Mouse (Mus musculus) gastrocnemius, postnatal 10 days (tissue): ENCODE data around the gene Lgals4. TPM values are rescaled to one million over a fixed set of nuclear protein-coding genes. Genes with fewer than 3 reads are reported as not detected.
A peak's percentile ranks its signal among the peaks of the same experiment; 100 is the strongest.

Experiments used
- DNase-seq: peaks from one replicate; pipeline ENCODE4 v3.0.0; 2021; ENCODE audit warnings: mixed read lengths
- total RNA-seq, 2 experiments: library from RNA; stranded (reverse); gene quantifications; 2 replicates each; pipeline ENCODE4 v1.2.3; 2021

Gene Lgals4
- total RNA-seq, 2 experiments from 2014 or later = 3.7 to 7.4 TPM

- DNase-seq = no peak
Measured at GRCm38 (mm10) chr7:28808221-28808941, 25.3 kb upstream of the Lgals4 start, which contains the start of gene Hnrnpl. Gene Hnrnpl (plus strand): TSS chr7:28808541.

DNA sequence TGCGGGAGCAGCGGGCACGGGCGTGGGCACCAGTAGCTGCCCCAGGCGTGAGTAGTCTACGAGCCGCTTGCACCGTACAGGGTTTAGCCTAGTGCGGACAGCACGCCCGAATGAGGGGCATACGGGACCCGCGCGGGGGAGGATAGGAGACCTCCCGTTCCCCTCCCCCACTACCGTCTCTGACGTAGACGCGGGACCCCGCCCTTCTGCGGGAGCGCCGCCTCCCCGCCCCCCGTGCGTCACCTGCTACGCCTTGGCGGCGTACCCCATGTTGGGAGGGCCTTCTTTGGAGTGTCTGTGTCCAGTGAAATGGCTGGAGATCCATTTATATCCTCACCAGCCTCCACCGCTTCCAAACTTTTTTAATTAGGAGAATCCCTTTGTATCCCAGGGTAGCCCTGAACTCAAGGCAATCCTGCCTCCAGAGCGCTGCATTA lies 24.7 kb upstream of the Lgals4 start:
- peak; percentile 98 for DNase-seq

DNA sequence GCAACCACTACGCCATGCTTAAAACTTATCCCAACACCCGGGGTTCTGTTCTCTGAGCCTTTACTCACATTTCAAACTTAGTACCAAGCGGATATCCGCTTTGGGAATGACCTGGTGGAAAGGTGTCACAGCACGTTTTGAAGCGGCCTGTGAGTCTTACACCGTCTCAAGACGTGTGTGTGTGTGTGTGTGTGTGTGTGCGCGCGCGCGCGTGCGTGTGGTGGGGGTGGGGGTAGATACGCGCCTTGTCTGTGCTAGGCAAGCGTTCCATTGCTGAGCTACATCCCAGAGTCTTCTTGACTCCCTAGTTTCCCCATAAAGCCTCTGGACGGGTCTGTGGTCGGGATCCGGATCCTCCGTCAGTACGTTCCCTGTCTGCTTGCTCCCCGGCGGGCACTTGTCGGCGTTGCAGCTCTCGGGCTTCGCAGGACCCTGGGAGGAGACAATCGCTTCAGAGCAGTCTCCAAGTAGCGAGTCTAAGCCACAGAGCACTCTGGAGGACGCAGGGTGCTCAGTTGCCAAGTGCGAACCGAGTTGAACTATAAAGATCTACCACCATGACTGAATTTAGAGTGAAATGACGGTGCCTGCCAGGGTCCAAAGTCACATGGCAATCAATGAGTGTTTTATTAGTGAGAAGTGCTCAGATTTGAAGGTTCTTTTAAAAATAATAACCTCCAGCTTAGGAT lies 24.1 kb upstream of the Lgals4 start:
- peak; percentile 68 for DNase-seq

DNA sequence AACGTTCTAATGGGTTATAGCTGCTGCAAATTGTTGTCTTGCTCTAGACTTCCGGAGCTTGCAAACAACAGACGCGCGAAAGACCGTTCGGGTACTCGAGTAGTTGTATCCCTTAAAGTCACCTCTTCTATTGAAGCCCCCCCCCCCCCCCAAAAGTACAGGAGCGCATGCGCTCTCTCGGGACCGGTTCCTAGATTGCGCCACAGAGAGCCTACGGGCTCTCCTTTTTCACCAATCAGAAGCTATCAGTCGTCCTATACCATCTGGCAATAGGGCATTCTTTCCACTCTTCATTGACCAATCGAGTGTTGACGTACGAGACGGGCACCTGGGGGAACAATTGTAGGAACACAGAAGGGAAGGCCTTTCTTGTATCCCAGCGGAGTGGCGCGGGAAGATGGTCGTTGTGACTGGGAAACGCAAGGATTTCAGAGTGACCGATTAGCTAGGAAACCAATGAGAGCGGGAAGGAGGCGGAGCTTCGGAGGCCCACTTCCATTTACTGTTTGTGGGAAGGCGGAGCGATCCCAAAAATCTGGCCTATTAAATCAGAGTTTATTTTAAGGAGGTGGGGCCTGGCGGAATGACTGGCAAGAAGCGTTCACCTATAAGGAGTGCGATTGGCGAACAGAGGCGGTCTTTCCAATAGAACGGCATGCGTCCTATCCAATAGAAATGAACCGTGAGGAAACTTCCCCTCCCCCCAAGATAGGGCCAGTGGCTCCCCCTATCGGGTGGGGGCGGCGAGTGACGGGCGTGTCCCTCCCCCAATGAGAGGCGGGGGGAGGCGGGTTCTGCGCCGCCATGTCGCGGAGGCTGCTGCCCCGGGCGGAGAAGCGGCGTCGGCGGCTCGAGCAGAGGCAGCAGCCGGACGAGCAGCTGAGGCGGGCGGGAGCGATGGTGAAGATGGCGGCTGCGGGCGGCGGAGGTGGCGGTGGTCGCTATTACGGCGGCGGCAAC lies 23.3 kb upstream of the Lgals4 start:
- DNase-seq = peak; percentile 98

DNA sequence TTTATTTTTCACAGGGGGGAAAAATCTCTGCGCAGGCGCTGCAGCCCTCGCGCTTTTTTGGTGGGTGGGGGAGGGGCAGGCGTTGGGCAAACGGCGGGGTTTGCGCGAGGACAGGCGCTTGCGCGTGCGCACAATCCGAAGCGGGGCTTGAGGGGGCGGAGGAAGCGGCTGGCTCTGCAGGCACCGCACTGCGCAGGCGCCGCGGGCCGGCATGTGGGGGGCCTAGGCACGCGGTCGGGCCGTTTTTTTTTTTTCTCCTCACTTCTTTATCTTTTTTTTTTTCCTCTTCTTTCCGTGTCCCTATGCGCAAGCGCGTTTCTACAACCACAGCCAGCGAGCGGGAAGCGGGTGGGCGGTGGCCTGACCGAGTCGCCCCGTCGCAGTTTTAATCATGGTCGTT lies 22.4 kb upstream of the Lgals4 start:
- DNase-seq = peak; percentile 97

- DNase-seq = no peak
Measured at GRCm38 (mm10) chr7:28811640-28812275, 21.9 kb upstream of the Lgals4 start.

DNA sequence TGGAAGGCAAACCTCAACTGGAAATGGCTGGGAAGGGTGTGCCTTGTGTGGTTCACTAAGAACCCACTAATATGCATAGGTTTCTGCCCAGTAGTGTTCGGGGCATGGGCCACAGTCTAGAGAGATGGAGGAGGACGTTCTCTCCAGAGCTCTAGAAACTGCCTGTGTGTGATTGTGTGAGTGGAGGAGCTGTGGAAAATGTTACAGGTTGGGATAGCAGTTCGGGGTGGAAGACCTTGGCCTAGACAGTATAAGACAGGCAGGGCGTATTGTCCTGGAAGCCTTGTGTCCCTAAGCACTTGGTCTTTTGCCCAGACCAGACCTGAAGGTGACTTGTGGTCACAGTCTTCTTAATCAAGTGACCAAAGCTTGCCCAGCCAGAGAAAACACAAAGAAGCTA lies 21.2 kb upstream of the Lgals4 start:
- no peak for DNase-seq

DNA sequence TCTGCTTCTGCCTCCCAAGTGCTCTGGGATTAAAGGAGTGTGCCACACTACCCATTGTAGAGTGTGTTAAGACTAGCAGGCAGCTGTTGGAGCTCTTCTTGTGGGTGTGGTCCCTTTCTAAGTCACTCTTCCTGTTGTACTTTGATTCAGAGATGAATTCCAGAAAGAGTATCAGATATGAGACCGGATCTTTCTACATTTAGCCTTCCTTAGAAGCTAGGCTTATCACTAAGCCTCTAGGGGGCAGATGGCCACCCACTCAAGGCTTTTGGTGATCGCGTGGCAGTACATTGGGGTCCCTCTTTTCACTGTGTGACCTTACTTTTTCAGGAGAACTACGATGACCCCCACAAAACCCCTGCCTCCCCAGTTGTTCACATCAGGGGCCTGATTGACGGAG lies 20.7 kb upstream of the Lgals4 start:
- no peak for DNase-seq

GRCm38 (mm10) chr7:28814306-28815034 lies 19.2 kb upstream of the Lgals4 start:
- no peak for DNase-seq

DNA sequence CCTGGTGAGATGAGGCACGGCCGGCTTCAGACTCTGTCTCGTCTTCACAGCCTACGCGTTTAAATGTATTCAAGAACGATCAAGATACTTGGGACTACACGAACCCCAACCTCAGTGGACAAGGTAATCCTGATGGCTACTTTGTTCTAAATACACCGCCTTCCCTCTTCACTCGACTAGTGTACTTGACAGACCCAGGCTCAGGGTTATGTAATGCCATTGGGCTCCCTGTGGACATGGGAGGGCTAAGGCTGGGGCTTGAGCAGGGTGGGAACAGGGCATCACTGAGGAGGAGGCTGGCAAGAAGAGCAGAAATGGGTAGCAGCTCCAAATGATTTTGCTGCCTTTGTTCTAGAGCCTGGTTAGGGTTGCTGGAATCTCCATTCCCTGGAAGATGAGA lies 18.4 kb upstream of the Lgals4 start:
- DNase-seq = no peak

DNA sequence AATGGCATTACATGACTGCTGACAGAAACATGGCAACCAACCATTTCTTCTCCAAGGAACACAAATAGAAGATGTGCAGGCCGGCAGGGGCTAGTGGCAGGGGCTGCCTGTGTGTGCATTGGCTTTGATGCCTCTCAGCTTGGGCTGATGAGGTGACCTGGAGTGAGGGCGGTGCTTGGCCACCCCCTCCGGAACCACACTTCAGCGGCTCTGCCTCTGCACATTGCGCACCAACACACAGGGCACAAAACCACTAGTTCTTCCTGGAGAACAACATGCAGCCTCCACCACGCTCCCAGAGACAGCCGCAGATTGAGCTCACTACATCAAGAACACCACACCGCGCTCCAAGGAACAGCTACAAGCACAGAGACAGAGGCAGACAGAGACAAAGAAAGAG lies 17.5 kb upstream of the Lgals4 start:
- no peak for DNase-seq

DNA sequence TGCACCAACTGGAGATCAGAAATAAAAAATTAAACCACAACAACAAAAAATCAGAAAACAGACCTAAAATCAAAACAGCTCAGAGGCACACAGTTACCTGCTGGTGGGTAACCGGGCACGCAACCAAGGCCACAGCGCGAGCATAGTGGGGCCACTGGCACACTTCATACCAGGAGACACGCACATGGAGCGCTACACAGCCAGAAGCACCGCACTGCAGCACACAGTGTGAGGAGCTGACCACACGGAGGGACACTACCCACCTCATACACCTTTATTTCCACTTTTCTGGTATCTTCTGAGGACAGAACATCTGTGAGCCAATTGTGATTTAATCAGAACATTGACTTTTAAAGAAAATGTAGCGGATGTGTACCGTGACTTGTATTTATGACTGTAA lies 16.7 kb upstream of the Lgals4 start:
- DNase-seq = no peak

DNA sequence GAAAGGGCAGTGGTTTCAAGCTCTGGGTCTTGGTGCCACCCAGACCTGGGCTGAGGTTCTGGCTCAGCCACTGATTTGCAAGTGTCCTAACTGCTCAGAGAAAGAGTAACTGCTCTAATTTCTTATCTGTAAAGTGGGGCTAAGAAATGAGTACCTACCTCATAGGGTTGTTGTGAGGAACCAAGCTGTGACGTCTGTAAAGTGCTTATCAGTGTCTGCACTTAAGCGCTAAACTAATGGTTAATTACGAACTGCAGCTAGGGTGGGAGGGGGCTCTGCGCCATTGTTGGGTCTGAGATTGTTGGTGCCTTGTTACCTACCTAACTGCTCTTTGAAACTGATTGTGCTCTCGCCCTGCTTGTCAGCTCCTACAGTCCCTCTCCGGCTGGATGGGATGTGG lies 16.1 kb upstream of the Lgals4 start:
- DNase-seq = no peak

DNA sequence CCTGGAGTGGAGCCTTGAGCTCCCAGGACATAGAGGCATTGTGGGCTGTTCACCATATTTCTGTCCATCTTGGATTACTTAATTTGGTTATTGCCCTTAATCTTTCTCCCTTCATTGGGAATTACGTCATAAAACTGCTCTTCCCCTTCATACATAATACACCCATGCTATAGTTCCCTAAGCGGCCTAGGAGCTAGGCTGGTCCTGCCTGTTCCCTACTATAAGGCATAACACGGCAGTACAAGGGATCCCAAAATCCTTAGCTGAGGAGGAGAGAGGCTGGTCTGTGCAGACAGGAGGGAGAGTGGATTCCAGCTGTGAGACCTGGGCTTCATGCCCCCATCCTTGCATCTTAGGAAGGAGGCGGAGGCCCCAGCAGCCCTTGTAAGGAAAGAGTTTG lies 15.7 kb upstream of the Lgals4 start:
- DNase-seq = no peak

GRCm38 (mm10) chr7:28818436-28818835 lies 15.2 kb upstream of the Lgals4 start:
- no peak for DNase-seq

DNA sequence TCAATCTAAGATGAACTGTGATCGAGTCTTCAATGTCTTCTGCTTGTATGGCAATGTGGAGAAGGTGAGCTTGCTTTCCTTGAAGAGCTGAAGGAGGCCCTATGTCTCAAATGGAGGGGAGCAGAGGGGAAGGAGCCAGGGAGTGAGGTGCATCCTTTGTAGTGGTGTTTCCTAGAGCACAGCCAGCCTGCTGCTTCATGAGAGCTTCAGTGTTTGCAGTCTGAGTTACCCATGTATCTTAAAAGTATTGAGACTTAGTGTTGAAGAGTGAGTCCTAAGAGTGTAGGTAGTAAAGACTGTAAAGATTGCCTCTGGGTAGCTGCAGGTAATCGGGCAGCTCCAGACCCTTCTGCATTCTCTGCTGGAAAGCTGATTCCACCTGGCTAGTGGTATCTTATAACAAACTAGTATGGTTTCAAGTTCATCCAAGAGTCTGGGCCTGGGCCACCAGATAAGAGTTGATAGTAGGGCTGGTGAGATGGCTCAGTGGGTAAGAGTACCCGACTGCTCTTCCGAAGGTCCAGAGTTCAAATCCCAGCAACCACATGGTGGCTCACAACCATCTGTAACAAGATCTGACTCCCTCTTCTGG lies 14.7 kb upstream of the Lgals4 start:
- DNase-seq = no peak

DNA sequence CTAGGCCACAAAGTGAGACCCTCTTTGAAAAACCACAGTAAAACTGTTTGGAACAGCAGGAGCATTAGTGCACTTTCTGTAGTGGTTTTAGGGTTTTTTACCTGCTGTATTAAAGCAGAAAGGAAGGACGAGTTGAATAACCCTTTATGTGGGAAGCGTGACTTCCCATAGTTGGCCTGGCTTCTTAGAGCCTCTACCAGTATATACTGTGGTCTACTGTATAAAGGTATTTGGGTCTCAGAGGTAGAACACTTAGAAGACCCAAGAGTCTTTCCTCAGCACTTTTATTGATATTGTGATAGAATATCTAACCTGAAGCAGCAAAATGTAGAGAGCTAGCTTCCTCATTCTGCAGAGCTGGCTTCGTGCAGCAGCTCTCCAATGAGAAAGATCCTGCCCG lies 14.1 kb upstream of the Lgals4 start:
- no peak for DNase-seq

DNA sequence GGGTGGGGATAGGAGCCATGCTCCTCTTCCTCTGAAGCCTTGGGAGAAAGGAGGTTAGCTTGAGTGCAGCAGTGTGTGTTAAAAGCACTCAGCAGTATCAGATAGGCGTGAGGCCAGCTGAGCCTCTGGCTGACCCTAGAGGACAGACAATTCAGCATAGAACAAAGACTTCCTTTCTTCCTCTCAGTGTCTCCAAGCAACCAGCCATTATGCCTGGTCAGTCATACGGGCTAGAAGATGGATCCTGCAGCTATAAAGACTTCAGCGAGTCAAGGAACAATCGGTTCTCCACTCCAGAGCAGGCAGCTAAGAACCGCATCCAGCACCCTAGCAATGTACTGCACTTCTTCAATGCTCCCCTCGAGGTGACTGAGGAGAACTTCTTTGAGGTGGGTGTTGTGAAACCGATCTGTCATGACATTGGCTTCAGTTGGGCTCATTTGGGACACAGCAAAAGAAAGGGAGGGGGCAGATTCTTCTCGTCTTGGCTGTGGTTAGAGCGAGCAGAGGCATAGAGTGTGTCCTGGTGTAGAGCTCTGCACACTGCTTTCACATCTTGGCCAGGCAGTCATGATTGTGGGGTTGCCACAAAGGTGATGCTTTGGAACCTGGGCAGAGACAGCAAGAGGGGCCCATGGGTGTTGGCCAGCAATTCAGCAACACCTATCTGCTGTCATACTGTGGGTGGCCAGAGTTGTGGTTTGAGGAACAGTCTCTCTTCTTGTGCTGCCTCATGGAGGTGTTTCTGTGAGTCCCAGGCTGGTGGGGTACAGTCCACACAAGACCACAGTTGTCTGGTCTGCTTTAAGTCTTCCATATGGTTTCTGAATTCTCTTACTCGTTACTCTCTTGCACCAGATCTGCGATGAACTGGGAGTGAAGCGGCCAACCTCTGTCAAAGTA lies 13.0 kb upstream of the Lgals4 start:
- no peak for DNase-seq

DNA sequence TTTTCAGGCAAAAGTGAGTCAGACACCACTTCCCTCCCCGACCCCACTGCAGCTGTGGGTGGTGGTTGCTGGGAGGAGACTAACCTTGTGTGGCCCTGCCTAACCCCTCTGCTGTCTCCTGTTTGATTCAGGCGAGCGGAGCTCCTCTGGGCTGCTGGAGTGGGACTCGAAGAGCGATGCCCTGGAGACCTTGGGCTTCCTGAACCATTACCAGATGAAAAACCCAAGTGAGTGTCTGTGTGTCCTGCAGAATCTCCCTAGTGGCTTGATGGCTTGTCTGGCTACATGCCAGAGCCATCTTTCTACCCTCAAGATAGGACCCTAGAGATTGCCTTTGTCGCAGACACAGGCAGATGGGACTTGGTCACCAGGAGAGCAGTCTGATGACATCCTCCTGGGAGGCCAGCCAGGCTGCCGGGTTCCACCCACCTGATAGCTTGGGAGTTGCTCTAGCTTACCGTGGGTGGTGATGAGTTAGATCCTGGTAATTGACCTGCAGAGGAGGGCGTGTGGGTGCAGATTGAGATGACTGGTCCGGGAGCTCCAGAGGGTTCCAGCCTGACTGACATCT lies 12.3 kb upstream of the Lgals4 start:
- DNase-seq = peak; percentile 53

GRCm38 (mm10) chr7:28822556-28822955 lies 11.1 kb upstream of the Lgals4 start:
- DNase-seq = no peak
